In genomic region chr10:88604943-88605342, GRCm38 (mm10) we compare ENCODE assay signal across 9 mouse cellular contexts. TPM values are rescaled to one million over a fixed set of nuclear protein-coding genes. Genes with fewer than 3 reads are reported as not detected.
DNase-seq lines count a peak whose midpoint lies in the region; ATAC-seq and TF ChIP-seq lines count a peak whose summit lies in the region.
"Had no signal": no experiment of that assay in that cellular context is flagged by ENCODE, and none has a peak within 500 bp of the region (broad histone marks: within the 10 kb centered on the region; RNA-seq: fewer than 3 reads in every experiment).

Mybpc1 (minus strand) TSS chr10:88605152.

- H3K4me3 ChIP-seq in lung, adult 2 months (replicated peaks; ENCODE audit: extremely low read depth, low read depth, low read length) = no peak within 1 kb of the TSS
- no peak within 1 kb of the TSS for H3K4me3 ChIP-seq in limb, embryonic 11.5 days (ENCODE audit: low read depth, low read length)

- 0 out of 2 replicates have a peak, but pooled peaks have one; percentile 68 for ATAC-seq in limb, embryonic 11.5 days (ENCODE audit: insufficient number of reproducible peaks, low FRiP score, low TSS enrichment, low read depth)

- H3K9ac ChIP-seq in limb, embryonic 11.5 days (ENCODE audit: low read length) = no peak within 1 kb of the TSS

- H3K36me3 ChIP-seq in limb, embryonic 11.5 days (ENCODE audit: control insufficient read depth, insufficient read depth, low read length) = no peaks in the 10 kb centered on the region

- H3K27ac ChIP-seq in limb, embryonic 11.5 days (replicated peaks; ENCODE audit: low read depth, low read length) = no peak within 1 kb of the TSS

- peak within 1 kb of the TSS; percentile 35; the same call in 1 of the 2 replicates for H3K4me2 ChIP-seq in limb, embryonic 11.5 days (ENCODE audit: low read depth, severe bottlenecking)

- TF ChIP-seq POLR2A in lung, adult 2 months (IDR thresholded peaks at IDR 0.05; ENCODE audit: borderline replicate concordance, extremely low read depth, low read depth, low read length) = no peak

- DNase-seq in adrenal gland, postnatal 4 days (ENCODE audit: low spot score in 2 of 2) = no peak
- no peak for DNase-seq in adrenal gland, adult 2 months
- no peak for DNase-seq in lung, adult 2 months
- no peak for DNase-seq in lung, adult 18-20 months
- peak; percentile 72 for DNase-seq in limb, embryonic 11.5 days (ENCODE audit: low spot score)
- peak; percentile 3 for DNase-seq in yolk sac, embryonic 10.5 days (ENCODE audit: low spot score)
- no peak for DNase-seq in ovary, postnatal 14 days (ENCODE audit: low spot score)
- no peak for DNase-seq in layer of hippocampus, adult 11-12 months (ENCODE audit: low spot score)
- DNase-seq: lung, postnatal 10 days had no signal

- no peak for TF ChIP-seq CTCF in lung, adult 2 months (IDR thresholded peaks at IDR 0.05; ENCODE audit: insufficient read depth, low read length)

- no peaks in the 10 kb centered on the region for H3K4me1 ChIP-seq in lung, adult 2 months (ENCODE audit: control insufficient read depth, insufficient read depth, low read length)
- H3K4me1 ChIP-seq in limb, embryonic 11.5 days (ENCODE audit: control insufficient read depth, insufficient read depth, low read length) = no peaks in the 10 kb centered on the region

- H3K27me3 ChIP-seq in limb, embryonic 11.5 days (ENCODE audit: control insufficient read depth, insufficient read depth, low read length) = no peaks in the 10 kb centered on the region

- 18% methylated on average over 16 of the region's 16 CpGs for WGBS in lung, adult 2 months
- 14% methylated on average over 16 of the region's 16 CpGs for WGBS in limb, embryonic 11.5 days

- H3K9me3 ChIP-seq in limb, embryonic 11.5 days (ENCODE audit: control insufficient read depth, low read length) = no peaks in the 10 kb centered on the region

RNA-seq across cellular contexts. Expression of gene Mybpc1, which starts in this region (rescaled TPM):
- 10 to 100 TPM; 28.9 to 88.8 TPM for total RNA-seq in adrenal gland, postnatal 4 days (2021)
- total RNA-seq in adrenal gland, adult 2 months (2021) = 1 to 10 TPM in 1 of 2 experiments, under 1 TPM in 1; 0.12 to 1.1 TPM
- polyA plus RNA-seq in adrenal gland, adult 2 months (2012; rRNA removed) = 0.15 and 0.40 TPM in 2 replicates
- 18.2 TPM in 1 of 2 replicates, not detected in the other for polyA plus RNA-seq in lung, adult 2 months (2012; rRNA removed)
- polyA plus RNA-seq in limb, embryonic 11.5 days (2014; fragmentation: Nextera tagmentation; extraction: Ambion mirVana) = 8.4 and 8.6 TPM in 2 replicates

Comparison
In these comparisons a context has a peak if more than half of its experiments do, and no peak if none do; other contexts are left out.
1. RNA of gene Mybpc1 (total RNA-seq): 28.9 to 88.8 TPM in adrenal gland, postnatal 4 days; 0.12 to 1.1 TPM in adrenal gland, adult 2 months; every median in the first group is over 10 times any median in the second.
2. DNase-seq: peak in limb, embryonic 11.5 days (single experiment) and yolk sac, embryonic 10.5 days (single experiment); none in adrenal gland, postnatal 4 days (0 of 2), adrenal gland, adult 2 months (single experiment), lung, adult 2 months (single experiment), lung, adult 18-20 months (0 of 2), ovary, postnatal 14 days (single experiment) and layer of hippocampus, adult 11-12 months (single experiment).